34 mouse cellular contexts compared by ENCODE assay signal in the genomic region with DNA sequence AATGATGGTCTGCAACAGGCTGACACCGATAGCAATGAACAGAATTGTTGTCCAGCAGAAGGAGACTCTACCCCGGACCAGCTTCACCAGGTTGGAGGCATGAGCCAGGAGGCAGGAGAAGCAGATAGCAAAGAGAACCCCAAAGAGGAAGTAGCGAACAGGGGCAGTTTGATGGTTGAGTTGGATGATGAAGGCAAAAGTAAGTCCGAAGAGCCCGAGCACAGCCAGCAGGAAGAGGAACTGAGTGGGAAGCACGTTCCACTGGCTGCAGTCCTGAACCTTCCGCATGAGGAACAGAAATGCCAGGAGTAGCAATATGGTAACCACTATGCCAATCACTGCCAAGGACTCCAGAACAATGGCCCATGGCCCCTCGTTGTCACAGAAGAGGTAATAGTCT. TPM values are rescaled to one million over a fixed set of nuclear protein-coding genes. Genes with fewer than 3 reads are reported as not detected.
"Had no signal": no experiment of that assay in that cellular context is flagged by ENCODE, and none has a peak within 500 bp of the region (broad histone marks: within the 10 kb centered on the region; RNA-seq: fewer than 3 reads in every experiment).

No protein-coding gene starts in this region.

- H3K27ac ChIP-seq: gastrocnemius, adult 2 months; heart, adult 2 months; heart, embryonic 13.5 days; heart, embryonic 15.5 days; hindbrain, embryonic 10.5 days; hindbrain, embryonic 13.5 days; hindbrain, embryonic 15.5 days; hindbrain, postnatal 0 days; kidney, embryonic 15.5 days; kidney, postnatal 0 days; left cerebral cortex, adult 2 months; limb, embryonic 10.5 days; limb, embryonic 12.5 days had no signal

- ATAC-seq: hindbrain, postnatal 0 days; intestine, embryonic 16.5 days had no signal

- H3K9ac ChIP-seq: heart, embryonic 13.5 days; heart, embryonic 15.5 days; hindbrain, embryonic 13.5 days; hindbrain, embryonic 15.5 days; kidney, embryonic 15.5 days; limb, embryonic 12.5 days had no signal

- H3K4me3 ChIP-seq: gastrocnemius, adult 2 months; heart, adult 2 months; heart, embryonic 13.5 days; heart, embryonic 15.5 days; hindbrain, embryonic 10.5 days; hindbrain, embryonic 13.5 days; hindbrain, embryonic 15.5 days; kidney, embryonic 15.5 days; left cerebral cortex, adult 2 months; limb, embryonic 10.5 days; limb, embryonic 12.5 days had no signal

- H3K9me3 ChIP-seq: heart, embryonic 13.5 days; heart, embryonic 15.5 days; hindbrain, embryonic 10.5 days; hindbrain, embryonic 13.5 days; hindbrain, embryonic 15.5 days; kidney, embryonic 15.5 days; limb, embryonic 10.5 days; limb, embryonic 12.5 days had no signal

- H3K27me3 ChIP-seq: heart, embryonic 15.5 days; hindbrain, embryonic 15.5 days; limb, embryonic 12.5 days had no signal

- H3K4me2 ChIP-seq: heart, embryonic 11.5 days; heart, embryonic 13.5 days; heart, embryonic 15.5 days; hindbrain, embryonic 13.5 days; hindbrain, embryonic 15.5 days; kidney, embryonic 15.5 days; limb, embryonic 12.5 days; liver, embryonic 11.5 days had no signal

- DNase-seq: gastrocnemius, adult 2 months; gastrocnemius, postnatal 10 days; gastrocnemius, postnatal 25 days; heart, adult 11 months; heart, adult 2 months; heart, postnatal 14 days; heart, postnatal 36 days; kidney, adult 11 months; kidney, adult 2 months; kidney, adult 9 months; kidney, postnatal 14 days; kidney, postnatal 36 days; liver had no signal

- H3K4me1 ChIP-seq: heart, embryonic 13.5 days; heart, embryonic 15.5 days had no signal

- H3K36me3 ChIP-seq: heart, embryonic 13.5 days; heart, embryonic 15.5 days; hindbrain, embryonic 10.5 days; hindbrain, embryonic 13.5 days; hindbrain, embryonic 15.5 days; kidney, embryonic 15.5 days; limb, embryonic 10.5 days; limb, embryonic 12.5 days had no signal

RNA-seq across cellular contexts. Expression of a gene that starts 1.6 kb away (rescaled TPM):
- total RNA-seq: gastrocnemius, adult 2 months; gastrocnemius, postnatal 10 days; gastrocnemius, postnatal 25 days; gastrocnemius, postnatal 4 days; heart, adult 2 months; heart, postnatal 14 days; heart, postnatal 36 days; hindbrain, postnatal 0 days; layer of hippocampus, postnatal 10 days; layer of hippocampus, postnatal 25 days; left cerebral cortex, postnatal 14 days; left cerebral cortex, postnatal 36 days had no signal
- polyA plus RNA-seq: heart, adult 2 months; heart, embryonic 11.5 days; heart, embryonic 13.5 days; heart, embryonic 15.5 days; heart, postnatal 0 days; hindbrain, embryonic 10.5 days; hindbrain, embryonic 13.5 days; hindbrain, embryonic 15.5 days; hindbrain, postnatal 0 days; intestine, embryonic 14.5 days; kidney, embryonic 15.5 days; limb, embryonic 10.5 days; limb, embryonic 12.5 days had no signal

RNA-seq across cellular contexts. Expression of a gene that starts 51.0 kb away (rescaled TPM):
- total RNA-seq: layer of hippocampus, postnatal 25 days had no signal
